Mouse (Mus musculus) left cerebral cortex, adult 18-20 months (tissue): ENCODE results near the gene Mgst1. TPM values are rescaled to one million over a fixed set of nuclear protein-coding genes. Genes with fewer than 3 reads are reported as not detected.

Source experiments
- DNase-seq, 2 experiments: peaks; one replicate each; pipeline ENCODE4 v3.0.0; 2021 to 2022; ENCODE audit warnings: low spot score in 2 of 2, mixed read lengths in 1 of 2
- long read RNA-seq, 2 experiments: library from polyadenylated mRNA; stranded (forward); transcript quantifications; one replicate each; pipeline ENCODE4 v2.0.0; 2021
- total RNA-seq, 2 experiments: library from RNA; stranded (reverse); gene quantifications; 2 replicates each; pipeline ENCODE4 v1.2.3; 2021

Mgst1 gene
- 1 to 10 TPM; 6.8 to 9.6 TPM for total RNA-seq
- long read RNA-seq, experiment 1, partial matches to known transcripts, result 0 of 1 reads
- long read RNA-seq, experiment 1, other reads (novel, unspliced or antisense), result 0 of 1 reads
- long read RNA-seq, experiment 2, transcript Mgst1-201 (4 exons, 1,167 nt), result major isoform, 6 of 6 reads
- long read RNA-seq, experiment 2, partial matches to known transcripts, result 0 of 6 reads
- long read RNA-seq, experiment 2, other reads (novel, unspliced or antisense), result 0 of 6 reads

DNA sequence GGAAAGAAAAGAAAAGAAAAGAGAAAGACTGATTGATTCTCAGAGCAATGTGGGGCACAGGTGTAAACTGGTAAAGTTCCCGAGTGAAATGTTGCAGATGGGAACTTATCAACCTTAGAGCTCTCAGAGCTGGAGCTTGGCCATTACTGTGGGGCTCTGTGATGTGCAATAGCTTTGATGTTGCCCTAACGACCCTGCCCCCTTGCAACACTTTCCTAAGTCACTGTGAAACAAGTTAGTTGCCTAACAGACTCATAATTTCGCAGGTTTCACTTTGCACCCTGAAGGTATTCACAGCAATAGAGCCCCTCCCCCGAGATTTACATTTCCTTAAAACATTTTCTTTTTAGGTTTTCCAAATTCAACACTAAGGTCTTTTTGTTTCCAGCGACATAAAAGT is at the start of gene Mgst1:
Gene Mgst1, plus strand, starts transcription at position 387 of the 400 bp plus-strand sequence.
- no peak for DNase-seq

DNA sequence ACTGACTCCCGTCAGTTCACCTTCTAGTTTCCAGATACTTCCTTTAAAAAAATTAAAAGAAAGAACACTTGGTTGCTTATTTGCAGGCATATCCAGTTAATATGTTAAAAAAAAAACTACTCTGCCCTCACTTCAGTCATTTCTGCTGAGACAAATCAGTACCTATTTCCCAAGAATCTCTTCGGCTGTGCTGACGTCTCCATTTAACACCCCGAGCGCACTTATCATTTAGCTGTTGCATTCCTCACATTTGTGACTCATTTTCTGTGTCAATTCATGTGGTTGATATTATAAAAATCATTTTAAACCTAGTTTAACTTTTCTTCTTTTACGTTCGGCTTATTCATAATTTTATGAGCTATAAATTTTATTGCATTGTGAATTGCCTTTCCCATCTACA is 47.7 kb upstream of the Mgst1 start:
- no peak for DNase-seq

DNA sequence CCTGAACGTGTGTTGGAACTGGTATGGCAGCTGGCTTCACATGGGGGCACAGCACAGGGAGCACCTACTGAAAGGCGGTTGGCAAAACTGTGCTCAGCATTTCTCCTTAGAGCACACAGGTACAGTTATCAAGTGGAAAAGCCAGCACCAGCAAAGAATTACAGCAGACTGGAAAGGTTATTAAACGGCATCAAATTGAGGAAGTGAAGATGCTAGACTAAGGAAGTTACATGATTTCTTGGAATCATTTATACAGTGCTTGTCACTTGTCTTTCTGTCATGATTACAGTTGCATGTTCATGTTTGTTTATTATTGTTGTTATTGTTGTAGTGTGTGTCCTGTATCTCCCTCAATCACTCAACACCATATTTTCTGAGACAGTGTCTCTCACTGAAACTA is 45.1 kb upstream of the Mgst1 start:
- DNase-seq, result no peak

DNA sequence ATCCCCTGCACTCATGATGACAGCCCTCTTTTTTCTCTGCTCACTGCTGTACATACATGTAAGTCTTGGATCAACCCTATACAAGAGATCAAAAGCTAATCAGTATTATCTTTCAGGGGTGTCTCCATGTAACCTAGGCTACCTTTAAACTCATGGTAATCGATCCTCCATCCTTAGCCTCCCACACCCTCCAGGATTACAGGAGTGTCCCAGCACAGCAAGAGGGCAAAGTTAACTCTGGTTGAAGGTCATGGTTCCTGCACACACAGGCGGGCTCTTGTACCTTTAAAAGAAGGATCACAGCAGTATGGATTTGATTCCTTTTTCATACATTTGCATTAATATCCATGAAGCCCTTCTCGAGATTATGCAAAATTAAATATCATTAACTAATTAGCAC is 40.5 kb upstream of the Mgst1 start:
- no peak for DNase-seq

DNA sequence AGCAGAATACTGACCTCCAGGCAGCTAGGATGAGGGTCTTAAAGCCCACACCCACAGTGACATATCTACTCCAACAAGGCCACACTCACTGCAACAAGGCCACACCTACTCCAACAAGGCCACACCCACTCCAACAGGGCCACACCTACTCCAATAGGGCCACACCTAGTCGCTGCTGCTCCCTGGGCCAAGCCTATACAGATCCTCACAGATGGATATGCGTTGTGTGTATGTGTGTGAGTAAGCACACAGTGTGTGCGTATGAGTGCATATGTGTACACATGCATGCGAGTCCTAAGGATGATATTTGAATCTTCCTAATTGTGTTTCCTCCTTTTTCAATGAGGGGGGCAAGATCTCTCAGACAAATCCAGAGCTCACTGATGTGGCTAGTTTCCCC is 38.3 kb upstream of the Mgst1 start:
- DNase-seq, result no peak

DNA sequence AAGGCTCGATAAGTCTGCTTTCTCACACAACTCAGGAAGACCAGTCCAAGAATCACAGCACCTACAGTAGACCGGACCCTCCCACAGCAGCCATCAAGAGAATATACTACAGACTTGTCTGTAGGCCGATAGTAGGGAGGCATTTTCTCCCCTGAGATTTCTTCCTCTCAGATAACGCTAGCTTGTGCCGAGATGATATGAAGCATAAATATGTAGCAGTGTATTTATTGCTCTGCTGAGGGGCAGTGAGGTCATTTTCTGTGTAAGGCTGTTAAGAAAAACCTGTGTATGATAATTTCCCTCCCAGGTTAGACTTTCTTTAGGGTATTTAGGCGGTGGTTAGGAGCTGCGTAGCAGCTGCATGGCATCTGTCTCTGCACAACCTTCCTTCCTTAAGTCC is 37.2 kb upstream of the Mgst1 start:
- no peak for DNase-seq

DNA sequence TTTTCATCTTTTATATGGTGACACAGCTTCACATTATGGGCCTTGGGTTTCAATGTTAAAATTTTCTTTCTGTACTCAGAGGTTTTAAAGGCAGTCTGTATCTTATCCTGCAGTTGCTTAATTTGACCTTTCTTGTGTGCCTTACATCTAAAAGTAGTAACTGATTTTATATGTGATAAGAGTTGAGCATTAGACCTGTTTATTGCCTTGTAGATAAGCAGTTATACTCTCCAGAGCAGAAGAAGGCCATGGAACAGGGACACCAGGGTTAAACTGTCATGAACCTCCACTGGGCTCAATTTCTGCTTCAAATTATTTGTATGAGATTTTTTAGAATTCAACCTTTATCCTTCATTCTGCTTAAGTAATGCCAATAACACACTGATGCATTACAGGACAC is 35.6 kb upstream of the Mgst1 start:
- no peak for DNase-seq

DNA sequence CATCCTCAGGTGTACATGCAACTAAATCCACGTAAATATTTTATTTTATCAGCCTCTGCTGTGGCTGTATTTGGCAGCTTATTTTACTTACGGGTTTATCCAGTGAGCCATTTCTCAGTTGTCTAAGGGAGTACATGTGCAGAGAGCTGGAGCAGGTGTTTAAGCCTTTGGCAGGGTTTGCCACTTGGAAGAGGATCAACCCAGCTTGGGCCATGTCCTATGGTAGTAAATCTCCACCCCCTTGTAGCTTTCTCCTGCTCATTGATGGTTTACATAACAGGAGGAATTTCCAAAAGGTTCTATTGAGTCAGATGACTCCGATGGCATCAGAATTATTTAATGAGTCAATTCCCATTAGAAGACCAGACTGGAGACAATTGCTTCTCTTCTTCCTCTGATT is 22.6 kb upstream of the Mgst1 start:
- DNase-seq, result no peak

DNA sequence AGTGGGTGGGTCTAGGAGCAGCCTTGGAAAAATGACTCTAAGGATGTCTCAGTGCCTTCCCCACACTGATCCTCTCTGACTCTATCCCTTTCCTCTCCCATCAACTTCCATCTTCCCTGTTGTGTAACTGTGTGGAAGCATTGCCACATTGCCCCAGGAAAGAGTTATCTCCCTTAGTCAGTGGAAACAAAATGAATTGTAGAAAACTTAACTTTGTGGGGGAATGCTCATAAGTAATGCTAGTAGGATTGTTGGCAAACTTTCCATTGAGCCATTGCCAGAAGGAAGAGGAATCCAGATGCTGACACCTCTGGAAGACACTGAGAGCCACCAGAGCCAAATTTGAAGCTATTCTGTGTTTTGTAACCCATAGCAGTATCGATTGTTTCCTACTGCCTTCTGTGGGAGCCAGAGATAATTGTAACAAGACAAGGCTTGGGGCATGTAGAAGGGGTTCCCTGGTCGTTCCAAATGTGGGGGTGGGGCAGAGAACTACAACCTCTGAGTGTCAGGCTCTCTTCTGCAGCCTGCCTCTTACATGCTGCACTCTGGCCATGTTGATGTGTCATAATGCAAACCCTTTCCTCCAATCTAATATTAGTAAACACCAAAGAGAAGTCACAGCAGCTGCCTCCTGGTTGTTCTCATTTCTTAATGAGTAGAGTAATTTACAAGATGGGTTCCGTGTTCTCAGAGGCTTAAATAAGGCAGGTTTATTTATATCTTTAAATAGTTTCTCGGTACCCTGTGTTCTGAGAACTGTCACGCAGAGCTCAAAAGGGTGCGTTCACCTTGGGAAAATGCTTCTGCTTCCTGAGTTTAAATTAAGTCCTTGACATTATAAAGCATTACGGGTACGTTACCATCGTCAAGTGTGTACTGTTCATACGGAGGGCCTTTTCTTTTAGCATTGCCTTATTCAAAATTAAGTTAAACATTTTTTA is 11.5 kb upstream of the Mgst1 start:
- no peak for DNase-seq

DNA sequence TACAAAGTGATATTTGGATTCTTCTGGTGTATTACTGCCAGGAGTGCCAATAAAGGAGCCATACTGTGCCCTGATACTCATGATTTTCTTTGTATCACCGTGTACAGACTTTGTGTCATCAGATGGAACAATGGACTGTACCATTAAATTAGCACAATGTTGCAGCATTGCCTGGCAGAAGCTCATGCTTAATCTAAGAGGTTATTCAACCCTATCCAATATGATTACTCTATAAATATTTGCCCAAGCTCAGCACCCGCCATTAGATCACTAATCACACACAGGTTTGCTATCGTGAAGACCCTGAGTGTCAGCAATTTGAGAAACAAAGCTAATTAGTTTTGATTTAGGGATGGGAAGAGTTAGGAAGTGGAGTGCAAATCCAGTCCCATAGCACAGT is 9.6 kb upstream of the Mgst1 start:
- DNase-seq, result no peak

DNA sequence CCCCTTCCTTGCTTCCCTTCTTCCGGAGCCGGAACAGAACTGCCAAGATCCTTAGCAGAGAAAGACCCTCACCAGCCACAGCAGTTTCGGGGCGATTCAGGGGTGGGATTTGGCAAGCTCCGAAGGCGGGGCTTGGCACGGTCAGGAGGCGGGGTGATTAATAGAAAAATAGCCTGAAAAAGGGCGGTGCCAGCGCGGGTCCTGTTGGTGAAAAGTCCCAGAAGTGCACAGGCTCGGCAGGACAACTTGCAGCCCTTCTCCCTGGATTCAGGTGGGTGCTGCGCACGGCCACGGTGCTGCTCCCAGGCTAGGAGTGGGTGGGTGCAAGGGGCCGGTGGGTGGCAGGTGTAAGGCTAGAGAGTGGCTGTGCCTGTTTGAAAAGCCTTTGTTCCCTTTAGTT is 220 bp downstream of the Mgst1 start:
- DNase-seq, result no peak

DNA sequence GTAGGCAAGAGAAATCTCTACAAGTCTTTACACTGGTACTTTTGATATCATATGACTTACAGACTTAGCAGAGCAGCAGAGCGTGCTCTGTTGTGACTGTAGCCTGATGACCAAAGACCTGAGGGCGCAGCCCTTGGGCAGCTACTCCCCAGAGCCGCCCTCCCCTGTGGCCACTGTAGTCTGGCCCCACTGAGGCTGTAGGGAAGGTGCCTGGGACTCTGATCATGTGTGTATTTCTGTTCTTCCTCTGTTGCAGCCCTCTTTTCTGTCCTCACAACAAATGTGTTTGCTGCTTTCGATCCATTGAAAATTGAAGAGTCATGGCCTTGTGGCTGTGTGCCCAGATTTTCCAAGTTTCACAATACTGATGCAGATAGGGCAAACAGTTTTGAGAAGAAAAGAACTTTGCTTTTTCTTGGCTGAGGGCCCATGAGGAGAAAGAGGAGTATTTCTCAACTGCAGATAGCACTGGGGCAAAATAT is 1.0 kb downstream of the Mgst1 start:
- no peak for DNase-seq

DNA sequence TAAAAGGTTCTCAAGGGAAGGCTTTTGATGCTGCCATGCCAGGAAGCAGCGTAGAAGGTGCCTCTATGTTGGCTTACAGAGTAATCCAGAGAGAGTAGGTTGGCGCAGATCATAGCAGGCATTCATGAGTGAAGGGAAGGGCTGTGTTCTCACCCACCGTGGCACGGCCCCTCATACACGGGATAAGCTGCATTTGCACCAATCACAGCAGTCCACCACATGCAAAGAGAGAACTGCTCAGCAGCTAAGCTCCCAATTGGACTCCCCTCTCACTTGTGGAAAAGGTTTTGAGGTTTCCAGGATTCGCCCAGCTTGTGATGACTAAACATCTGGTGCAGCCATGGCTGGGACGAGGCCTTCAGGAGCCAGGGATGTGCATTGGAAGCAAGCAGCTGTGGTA is 2.5 kb downstream of the Mgst1 start:
- DNase-seq, result no peak

DNA sequence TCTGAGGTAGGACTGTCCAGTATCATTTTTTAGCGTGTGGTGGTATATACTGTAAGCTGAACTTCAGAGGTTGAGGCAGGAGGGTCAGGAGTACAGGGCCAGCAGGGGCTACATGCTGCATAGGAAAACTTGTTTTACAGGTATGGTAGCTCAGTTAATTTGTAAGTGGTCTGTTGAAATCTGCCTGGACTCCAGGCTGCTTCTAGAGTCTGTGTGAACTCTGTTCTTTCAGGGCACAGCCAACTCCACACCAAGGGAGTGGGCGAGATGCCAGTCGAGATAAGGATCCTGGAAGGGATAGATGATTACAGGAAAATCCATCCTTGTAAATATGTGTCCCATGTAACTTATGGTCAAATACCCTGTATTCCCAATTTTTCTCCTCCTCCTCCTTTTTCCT is 3.3 kb downstream of the Mgst1 start:
- no peak for DNase-seq

DNA sequence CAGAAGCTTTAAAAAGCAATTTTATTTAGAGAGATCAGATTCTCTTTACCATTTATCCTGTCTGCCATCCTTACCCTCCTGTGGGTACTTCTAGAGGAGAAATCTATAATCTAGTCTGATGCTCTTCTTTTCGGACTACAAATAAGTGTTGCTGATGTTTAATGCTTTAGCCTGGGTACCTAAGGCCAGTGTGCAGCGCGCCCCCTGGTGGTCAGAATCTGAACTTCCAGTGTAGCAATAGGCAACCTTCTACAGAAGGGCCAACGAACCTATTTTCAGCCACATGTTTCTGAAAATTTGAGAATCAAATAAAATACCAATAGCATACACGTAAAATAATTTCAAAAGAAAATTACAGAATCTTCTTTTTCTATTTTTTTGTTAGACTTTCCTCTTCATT is 13.0 kb downstream of the Mgst1 start:
- DNase-seq, result peak; percentile 79 to 87

DNA sequence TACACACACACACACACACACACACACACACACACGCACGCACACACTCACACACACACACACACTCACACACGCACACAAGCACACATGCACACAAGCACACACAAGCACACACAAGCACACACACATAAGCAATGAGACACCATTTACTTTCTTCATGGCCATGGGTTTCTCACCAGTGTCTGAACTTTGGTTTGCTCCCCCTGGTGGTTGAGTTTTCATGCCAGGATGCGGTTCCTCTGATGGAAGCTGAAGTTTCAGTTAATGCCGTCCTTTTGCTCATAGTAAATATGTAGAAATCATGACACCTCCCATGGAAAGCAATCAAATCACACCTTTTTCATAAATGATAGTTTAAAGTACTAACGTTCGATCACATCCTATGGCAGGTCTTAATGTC is 23.8 kb downstream of the Mgst1 start:
- peak; percentile 42 to 63 for DNase-seq

DNA sequence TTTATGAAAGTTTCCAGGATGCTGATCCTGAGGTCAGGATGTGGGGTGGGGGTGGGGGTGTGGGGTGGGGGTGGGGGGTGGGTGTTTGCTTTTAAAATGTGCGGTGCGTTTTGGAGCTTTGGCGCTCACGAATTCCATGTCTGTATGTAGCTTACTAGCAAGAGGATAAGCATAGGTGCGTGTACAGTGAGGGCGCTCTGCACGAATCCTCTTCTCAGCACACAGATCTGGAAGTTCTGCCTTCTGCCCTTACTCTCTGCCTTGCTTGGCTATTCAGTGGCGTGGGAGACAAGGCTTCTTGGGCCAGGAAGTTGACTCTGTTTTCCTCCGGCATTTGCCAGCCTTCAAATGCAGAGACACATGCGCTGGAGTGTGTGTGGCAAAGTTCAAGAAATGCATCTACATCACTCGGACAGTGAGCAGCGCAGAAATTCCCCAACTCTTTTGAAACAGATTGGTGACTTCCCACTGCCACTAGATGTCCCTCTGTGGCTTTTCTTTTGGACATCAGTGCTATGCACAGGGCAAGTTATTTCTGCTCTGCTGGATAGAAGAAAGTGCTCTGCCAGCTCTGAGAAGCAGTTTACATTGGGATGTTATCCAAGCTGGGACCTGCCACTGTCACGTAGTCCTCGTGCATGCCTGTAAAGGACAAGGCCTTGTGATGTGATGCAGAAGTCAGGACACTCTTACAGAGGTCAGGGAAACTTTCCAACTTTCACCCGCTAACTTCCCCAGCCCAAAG is 31.5 kb downstream of the Mgst1 start:
- peak; percentile 13 to 55 for DNase-seq

Other genes starting within 250 kb of the Mgst1 start
- gene Slc15a5, start 60.4 kb upstream of the Mgst1 start, total RNA-seq, result not detected